Mouse (Mus musculus): Measurements from ENCODE around the gene Spata13.

Spata13 gene

GRCm38 (mm10) chr14:60784427-60785315, 150.9 kb downstream of the Spata13 start, which contains the start of gene Mipep:
Gene Mipep, plus strand, starts transcription at chr14:60784573.
- DNase-seq (ENCODE audit: low spot score in 2 of 2) = peak; percentile 66 to 82

DNA sequence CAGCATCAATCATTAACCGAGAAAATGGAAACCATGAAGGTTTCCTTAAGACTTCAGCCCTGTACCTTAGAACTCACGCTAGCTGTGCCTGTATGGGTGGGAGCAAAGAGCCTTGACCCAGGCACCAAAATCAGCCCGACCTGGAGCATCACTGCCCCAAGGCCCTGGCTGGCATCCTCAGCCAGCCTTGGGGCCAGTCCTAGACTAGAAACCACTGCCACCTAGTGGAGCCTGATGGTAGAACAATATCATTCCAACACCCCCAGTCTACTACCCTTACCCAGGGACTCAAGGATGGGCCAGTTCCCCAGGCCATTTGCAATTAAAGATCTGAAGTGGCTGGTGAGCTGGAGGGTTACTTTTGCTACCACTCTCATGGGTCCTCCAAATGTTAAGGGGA, 156.3 kb downstream of the Spata13 start:
- peak in 1 of 2 experiments; percentile 20 for DNase-seq (ENCODE audit: low spot score in 2 of 2)

DNA sequence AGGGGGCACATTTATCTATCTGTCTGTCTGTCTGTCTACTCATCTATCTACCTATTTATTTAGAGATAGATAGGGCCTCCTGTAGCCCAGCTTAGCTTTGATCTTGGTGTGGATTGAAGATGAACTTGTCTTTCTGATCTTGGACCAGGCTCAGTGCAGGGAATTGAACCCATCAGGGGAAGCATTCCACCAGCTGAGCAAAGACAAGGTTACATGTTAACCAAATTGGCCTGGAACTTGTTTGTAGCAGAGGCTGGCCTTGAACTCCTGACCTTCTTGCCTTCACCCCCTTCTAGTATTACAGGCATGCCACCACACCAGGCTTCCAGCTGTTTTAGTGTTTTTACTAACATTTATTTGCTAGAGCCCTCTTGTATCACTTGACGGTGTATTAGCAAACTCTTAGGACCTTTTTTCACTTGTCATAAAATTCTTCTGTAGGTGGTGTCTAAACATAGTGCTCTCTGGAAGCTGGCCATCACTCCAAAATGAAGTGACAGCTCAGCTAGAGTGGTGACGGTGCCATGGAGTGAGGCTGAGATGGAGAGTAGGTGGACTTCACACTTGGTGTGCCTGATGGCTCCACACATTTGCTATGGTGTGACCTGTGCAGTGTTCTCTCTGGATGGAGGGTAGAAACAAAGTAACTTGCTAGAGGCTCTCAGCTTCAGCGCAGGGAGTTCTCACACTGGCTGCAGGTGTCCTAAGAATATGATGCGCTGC, 163.0 kb downstream of the Spata13 start:
- no peak for DNase-seq (ENCODE audit: low spot score in 2 of 2)

DNA sequence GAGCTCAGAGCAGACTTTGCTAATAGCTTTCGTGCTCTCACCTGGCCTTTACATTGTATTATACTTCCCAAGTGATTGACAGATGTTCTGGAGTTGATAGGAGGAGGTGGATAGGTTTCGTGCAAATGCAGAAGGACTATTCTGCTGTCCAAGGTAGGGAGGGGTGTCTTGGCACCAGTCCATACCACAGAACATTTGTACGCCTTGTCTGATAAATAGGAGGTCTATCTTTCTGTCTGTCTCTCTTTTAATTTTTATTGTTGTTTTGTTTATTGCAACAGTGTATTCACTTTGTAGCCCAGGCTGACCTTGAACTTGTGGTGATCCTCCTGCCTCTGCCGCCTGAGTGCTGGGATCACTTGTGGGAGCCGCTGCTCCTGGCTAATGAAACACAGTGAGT, 163.8 kb downstream of the Spata13 start:
- DNase-seq (ENCODE audit: low spot score in 2 of 2) = no peak

DNA sequence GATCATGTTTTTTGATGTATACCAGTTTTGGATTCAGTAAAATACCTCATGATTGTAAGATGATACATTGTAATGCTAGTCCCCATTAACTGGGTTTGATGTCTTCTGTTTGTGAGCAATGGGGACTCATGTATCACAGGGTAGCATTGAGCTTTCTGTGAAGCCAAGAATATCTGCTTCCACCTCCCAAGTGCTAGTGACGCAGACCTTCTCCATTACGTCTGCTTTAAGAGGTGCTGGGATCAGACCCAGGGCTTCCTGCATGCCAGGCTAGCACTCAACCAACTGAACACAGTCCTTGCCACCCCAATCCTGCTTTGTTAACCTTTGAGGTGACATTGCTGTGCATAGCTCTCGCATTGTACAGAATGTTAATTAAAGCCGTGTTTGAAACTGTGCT, 164.9 kb downstream of the Spata13 start:
- no peak for DNase-seq (ENCODE audit: low spot score in 2 of 2)

GRCm38 (mm10) chr14:60799762-60800728, 166.2 kb downstream of the Spata13 start:
- DNase-seq (ENCODE audit: low spot score in 2 of 2) = no peak

GRCm38 (mm10) chr14:60802026-60802425, 168.2 kb downstream of the Spata13 start:
- DNase-seq (ENCODE audit: low spot score in 2 of 2) = no peak

- DNase-seq (ENCODE audit: low spot score in 2 of 2) = no peak
Measured at GRCm38 (mm10) chr14:60804978-60805377, 171.2 kb downstream of the Spata13 start.

DNA sequence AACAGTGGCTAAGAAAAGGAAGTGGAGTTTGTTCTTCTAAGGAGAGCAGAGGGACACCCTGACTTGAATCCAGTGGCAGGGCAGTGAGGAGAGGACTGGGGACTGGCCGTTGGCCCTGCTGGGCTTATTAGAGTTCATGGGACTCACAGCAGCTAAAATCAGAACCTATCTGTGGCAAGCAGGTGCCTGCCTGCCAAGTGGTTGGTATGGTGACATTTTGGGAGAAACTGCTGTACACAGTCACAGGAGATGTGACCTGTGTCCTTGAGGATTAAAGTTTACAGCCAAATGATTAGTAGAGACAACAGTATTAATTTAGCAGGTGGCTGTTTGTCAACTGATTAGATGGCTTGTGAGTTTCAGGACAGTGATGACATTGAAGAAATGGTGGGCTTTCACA, 172.1 kb downstream of the Spata13 start:
- DNase-seq (ENCODE audit: low spot score in 2 of 2) = no peak

GRCm38 (mm10) chr14:60806891-60807344, 173.1 kb downstream of the Spata13 start:
- DNase-seq (ENCODE audit: low spot score in 2 of 2) = no peak

GRCm38 (mm10) chr14:60809881-60810280, 176.1 kb downstream of the Spata13 start:
- no peak for DNase-seq (ENCODE audit: low spot score in 2 of 2)

DNA sequence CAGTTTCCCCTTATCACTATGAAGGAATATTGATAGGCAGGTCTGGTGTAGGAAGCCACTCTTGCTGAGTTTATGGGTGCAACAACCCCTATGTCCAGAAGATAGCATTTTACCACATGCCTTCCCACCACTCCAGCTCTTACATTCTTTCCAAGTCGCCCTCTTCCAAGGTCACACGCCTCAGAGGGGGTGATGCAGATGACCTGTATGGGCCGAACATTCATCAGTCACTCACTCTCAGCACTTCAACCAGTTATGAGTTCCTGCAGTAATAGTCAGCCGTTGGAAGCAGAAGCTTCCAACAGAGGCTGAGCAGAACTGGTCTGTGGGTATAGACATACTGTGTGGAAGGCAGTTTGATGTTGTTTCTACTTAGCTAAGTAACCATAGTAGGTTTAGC, 177.7 kb downstream of the Spata13 start:
- DNase-seq (ENCODE audit: low spot score in 2 of 2) = no peak
